Comparison of ENCODE assay signal across 13 mouse cellular contexts in genomic region chr13:38852868-38853267, GRCm38 (mm10).
DNase-seq lines count a peak whose midpoint lies in the region; ATAC-seq lines count a peak whose summit lies in the region.
"Had no signal": no experiment of that assay in that cellular context is flagged by ENCODE, and none has a peak within 500 bp of the region (broad histone marks: within the 10 kb centered on the region; RNA-seq: fewer than 3 reads in every experiment).

No protein-coding gene starts in this region.

- peak; percentile 60 for ATAC-seq in frontal cortex, adult (ENCODE audit: low TSS enrichment)
- ATAC-seq: forebrain, embryonic 15.5 days had no signal

- DNase-seq in frontal cortex, postnatal 10 days (ENCODE audit: low spot score in 2 of 2): no peak
- DNase-seq in right cerebral cortex, adult 18-20 months: peak; percentile 21
- no peak for DNase-seq in right cerebral cortex, postnatal 14 days
- peak; percentile 4 for DNase-seq in ES-CJ7 (ENCODE audit: low read depth, low spot score)
- peak; percentile 18 for DNase-seq in telencephalon, adult 2 months (ENCODE audit: low read depth, low spot score)
- no peak for DNase-seq in urinary bladder, adult 2 months (ENCODE audit: low spot score)
- DNase-seq: adrenal gland, adult 8-10 months; cerebellum, adult 11-12 months; cerebellum, adult 9-10 months; cerebellum, postnatal 25 days; gastrocnemius, postnatal 14 days had no signal

Comparison
In these comparisons a context has a peak if more than half of its experiments do, and no peak if none do; other contexts are left out.
1. DNase-seq: peak in right cerebral cortex, adult 18-20 months (single experiment), ES-CJ7 (single experiment) and telencephalon, adult 2 months (single experiment); none in frontal cortex, postnatal 10 days (0 of 2), right cerebral cortex, postnatal 14 days (single experiment) and urinary bladder, adult 2 months (single experiment).